Mouse (Mus musculus): ENCODE measurements at regions not wholly inside any gene's neighbourhood (a gene's known extent, or its start where the extent isn't known, plus 50 kb on each side); places are given as distances from the start of the nearest gene placed in this dataset.

GRCm38 (mm10) chr15:27216387-27216786 is 250.1 kb upstream of the Ank start:
- no peak for TF ChIP-seq CTCF (IDR thresholded peaks at IDR 0.05; ENCODE audit: borderline replicate concordance, insufficient read depth, low read length)
- no peak for TF ChIP-seq POLR2A (IDR thresholded peaks at IDR 0.05; ENCODE audit: low read depth, low read length)

Data from embryonic fibroblast, embryonic 13.5 days (primary cell).